Mouse (Mus musculus): ENCODE data around the gene Cspg4. TPM values are rescaled to one million over a fixed set of nuclear protein-coding genes. Genes with fewer than 3 reads are reported as not detected.

The Cspg4 gene
- polyA plus RNA-seq, 1 experiment: 58.3 TPM

- H3K36me3 ChIP-seq (ENCODE audit: control insufficient read depth, insufficient read depth): peaks cover 19% of the 10 kb centered on the region
- peak overlapping the region; percentile 99 for H3K4me2 ChIP-seq (ENCODE audit: low read depth)
- peak overlapping the region; percentile 95 for H3K4me3 ChIP-seq
- TF ChIP-seq TCF12 (IDR thresholded peaks at IDR 0.05; ENCODE audit: insufficient read depth, poor library complexity, severe bottlenecking) (no peak), E2F4 (IDR thresholded peaks at IDR 0.05; ENCODE audit: insufficient read depth) (no peak), TCF3 (IDR thresholded peaks at IDR 0.05; ENCODE audit: insufficient read length, low read depth) (no peak), POLR2AphosphoS2 (IDR thresholded peaks at IDR 0.05; ENCODE audit: insufficient read length, low read depth) (no peak), POLR2A (IDR thresholded peaks at IDR 0.05; ENCODE audit: insufficient read length, low read depth) (no peak), MAX (IDR thresholded peaks at IDR 0.05; ENCODE audit: low read depth) (no peak), MYOG (IDR thresholded peaks at IDR 0.05; ENCODE audit: control insufficient read depth in 1 of 3, insufficient read depth in 1 of 3, insufficient read length in 2 of 3, low read depth in 2 of 3) (no peak), CEBPB (IDR thresholded peaks at IDR 0.05; ENCODE audit: insufficient read depth, poor library complexity, severe bottlenecking) (no peak), REST (IDR thresholded peaks at IDR 0.05; ENCODE audit: insufficient read depth, insufficient read length) (no peak), SRF (IDR thresholded peaks at IDR 0.05; ENCODE audit: control insufficient read depth, insufficient read length, low read depth) (no peak), USF1 (IDR thresholded peaks at IDR 0.05; ENCODE audit: low read depth) (no peak), MYOD1 (IDR thresholded peaks at IDR 0.05; ENCODE audit: control insufficient read depth in 1 of 3, insufficient read length in 2 of 3, low read depth in 2 of 3) (no peak)
- no peak overlapping the region for H3ac ChIP-seq (ENCODE audit: control insufficient read depth, insufficient read length)
- peaks cover 54% of the 10 kb centered on the region for H3K79me2 ChIP-seq (ENCODE audit: control insufficient read depth, insufficient read depth)
- H3K27me3 ChIP-seq (ENCODE audit: control insufficient read depth, insufficient read depth, insufficient read length): no peaks in the 10 kb centered on the region
These were observed 61.2 kb downstream of the Cspg4 start for GRCm38 (mm10) chr9:56926025-56926360.

DNA sequence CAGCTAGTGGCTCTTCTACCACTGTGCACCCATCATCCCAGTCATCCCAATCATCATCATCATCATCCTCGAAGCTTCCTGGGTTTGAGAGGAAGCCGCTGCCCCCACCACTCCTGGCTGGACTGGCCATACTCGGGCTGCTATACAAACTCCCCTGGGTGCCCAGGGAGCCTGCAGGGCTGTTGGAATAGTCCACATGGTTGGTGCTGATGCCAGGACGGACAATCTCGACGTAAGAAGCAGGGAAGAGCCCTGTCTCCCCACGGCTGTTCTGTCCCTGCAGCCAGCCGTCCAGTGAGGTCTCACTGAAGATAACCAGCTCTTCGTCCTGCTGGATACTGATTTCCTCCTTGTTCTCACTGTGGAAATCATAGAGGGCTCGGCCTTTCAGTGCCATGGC is 61.6 kb downstream of the Cspg4 start:
- no peak for TF ChIP-seq POLR2AphosphoS2 (IDR thresholded peaks at IDR 0.05; ENCODE audit: insufficient read length, low read depth)
- no peak for TF ChIP-seq TCF3 (IDR thresholded peaks at IDR 0.05; ENCODE audit: insufficient read length, low read depth)
- no peak for TF ChIP-seq CEBPB (IDR thresholded peaks at IDR 0.05; ENCODE audit: insufficient read depth, poor library complexity, severe bottlenecking)
- no peak for TF ChIP-seq MYOG (IDR thresholded peaks at IDR 0.05; ENCODE audit: control insufficient read depth in 1 of 3, insufficient read depth in 1 of 3, insufficient read length in 2 of 3, low read depth in 2 of 3)
- TF ChIP-seq MAX (IDR thresholded peaks at IDR 0.05; ENCODE audit: low read depth): no peak
- no peak for TF ChIP-seq POLR2A (IDR thresholded peaks at IDR 0.05; ENCODE audit: insufficient read length, low read depth)
- no peak for TF ChIP-seq TCF12 (IDR thresholded peaks at IDR 0.05; ENCODE audit: insufficient read depth, poor library complexity, severe bottlenecking)
- TF ChIP-seq E2F4 (IDR thresholded peaks at IDR 0.05; ENCODE audit: insufficient read depth): no peak
- peak overlapping the region; percentile 95 for H3K4me3 ChIP-seq
- H3K4me2 ChIP-seq (ENCODE audit: low read depth): peak overlapping the region; percentile 99
- H3K36me3 ChIP-seq (ENCODE audit: control insufficient read depth, insufficient read depth): peaks cover 15% of the 10 kb centered on the region
- no peaks in the 10 kb centered on the region for H3K27me3 ChIP-seq (ENCODE audit: control insufficient read depth, insufficient read depth, insufficient read length)
- H3ac ChIP-seq (ENCODE audit: control insufficient read depth, insufficient read length): no peak overlapping the region
- H3K79me2 ChIP-seq (ENCODE audit: control insufficient read depth, insufficient read depth): peaks cover 54% of the 10 kb centered on the region

DNA sequence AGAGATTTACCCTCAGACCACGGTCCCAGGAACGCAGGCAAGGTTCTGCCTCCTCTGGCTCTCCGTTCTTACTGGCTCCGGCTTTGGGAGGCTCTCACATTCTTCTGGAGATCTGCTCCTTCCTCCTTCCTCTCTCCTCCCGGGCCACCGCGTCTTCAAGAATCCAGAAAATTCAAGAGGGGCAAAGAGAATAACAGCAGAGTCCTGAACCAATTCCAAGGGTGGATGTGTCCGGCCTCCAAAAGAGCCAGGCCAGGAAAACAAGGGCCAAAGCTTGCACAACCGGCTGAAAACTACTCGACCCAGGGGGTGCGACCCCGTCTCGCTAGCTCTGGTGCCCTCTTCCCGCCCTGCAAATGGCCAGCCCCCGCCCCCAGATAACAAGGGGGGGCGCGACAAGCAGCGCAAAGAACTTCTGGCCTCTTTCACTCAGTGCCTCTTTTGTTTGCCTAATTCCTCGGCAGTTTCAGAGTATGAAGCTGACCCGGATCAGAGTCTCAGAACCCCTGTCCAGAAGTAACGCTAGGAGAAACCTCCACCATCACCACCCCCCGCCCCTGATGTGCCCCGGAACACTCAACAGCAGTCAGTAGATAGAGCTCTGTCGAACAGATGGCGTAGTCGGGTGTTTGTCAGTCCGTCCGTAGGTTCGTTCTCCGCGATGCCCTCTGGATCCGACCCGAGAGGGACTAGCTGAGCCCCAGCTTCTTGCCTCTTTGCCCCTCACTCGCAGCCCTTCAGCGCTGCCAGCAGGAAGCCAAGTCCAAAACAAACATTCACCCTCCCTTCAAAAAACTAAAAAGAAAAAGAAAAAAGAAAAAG is 62.6 kb downstream of the Cspg4 start:
- Histone ChIP-seq H3K4me2 (ENCODE audit: low read depth) (peak overlapping the region; percentile 99), H3K27me3 (ENCODE audit: control insufficient read depth, insufficient read depth, insufficient read length) (no peaks in the 10 kb centered on the region), H3K36me3 (ENCODE audit: control insufficient read depth, insufficient read depth) (peaks cover 5% of the 10 kb centered on the region), H3ac (ENCODE audit: control insufficient read depth, insufficient read length) (peak overlapping the region; percentile 37), H3K4me3 (peak overlapping the region; percentile 95), H3K79me2 (ENCODE audit: control insufficient read depth, insufficient read depth) (peaks cover 47% of the 10 kb centered on the region)
- TF ChIP-seq USF1 (IDR thresholded peaks at IDR 0.05; ENCODE audit: low read depth) (no peak), POLR2AphosphoS2 (IDR thresholded peaks at IDR 0.05; ENCODE audit: insufficient read length, low read depth) (no peak), REST (IDR thresholded peaks at IDR 0.05; ENCODE audit: insufficient read depth, insufficient read length) (no peak), SRF (IDR thresholded peaks at IDR 0.05; ENCODE audit: control insufficient read depth, insufficient read length, low read depth) (no peak), E2F4 (IDR thresholded peaks at IDR 0.05; ENCODE audit: insufficient read depth) (no peak), MYOG (IDR thresholded peaks at IDR 0.05; ENCODE audit: control insufficient read depth in 1 of 3, insufficient read depth in 1 of 3, insufficient read length in 2 of 3, low read depth in 2 of 3) (no peak), TCF12 (IDR thresholded peaks at IDR 0.05; ENCODE audit: insufficient read depth, poor library complexity, severe bottlenecking) (no peak), MAX (IDR thresholded peaks at IDR 0.05; ENCODE audit: low read depth) (no peak), MYOD1 (IDR thresholded peaks at IDR 0.05; ENCODE audit: control insufficient read depth in 1 of 3, insufficient read length in 2 of 3, low read depth in 2 of 3) (no peak), CEBPB (IDR thresholded peaks at IDR 0.05; ENCODE audit: insufficient read depth, poor library complexity, severe bottlenecking) (no peak), TCF3 (IDR thresholded peaks at IDR 0.05; ENCODE audit: insufficient read length, low read depth) (no peak), POLR2A (IDR thresholded peaks at IDR 0.05; ENCODE audit: insufficient read length, low read depth) (no peak)

- H3K4me2 ChIP-seq (ENCODE audit: low read depth): peak within 1 kb of the TSS; percentile 99
- H3ac ChIP-seq (ENCODE audit: control insufficient read depth, insufficient read length): peak within 1 kb of the TSS; percentile 37
- no peaks in the 10 kb centered on the region for H3K36me3 ChIP-seq (ENCODE audit: control insufficient read depth, insufficient read depth)
- no peak for TF ChIP-seq USF1 (IDR thresholded peaks at IDR 0.05; ENCODE audit: low read depth)
- TF ChIP-seq POLR2AphosphoS2 (IDR thresholded peaks at IDR 0.05; ENCODE audit: insufficient read length, low read depth): peak; percentile 60
- TF ChIP-seq TCF12 (IDR thresholded peaks at IDR 0.05; ENCODE audit: insufficient read depth, poor library complexity, severe bottlenecking): no peak
- no peak for TF ChIP-seq SRF (IDR thresholded peaks at IDR 0.05; ENCODE audit: control insufficient read depth, insufficient read length, low read depth)
- TF ChIP-seq CEBPB (IDR thresholded peaks at IDR 0.05; ENCODE audit: insufficient read depth, poor library complexity, severe bottlenecking): peak; percentile 86
- TF ChIP-seq MAX (IDR thresholded peaks at IDR 0.05; ENCODE audit: low read depth): no peak
- TF ChIP-seq POLR2A (IDR thresholded peaks at IDR 0.05; ENCODE audit: insufficient read length, low read depth): peak; percentile 62
- H3K79me2 ChIP-seq (ENCODE audit: control insufficient read depth, insufficient read depth): peaks cover 39% of the 10 kb centered on the region
- peak within 1 kb of the TSS; percentile 95 for H3K4me3 ChIP-seq
- H3K27me3 ChIP-seq (ENCODE audit: control insufficient read depth, insufficient read depth, insufficient read length): no peaks in the 10 kb centered on the region
These were observed 63.4 kb downstream of the Cspg4 start, which contains the start of gene Snx33 for GRCm38 (mm10) chr9:56928041-56928811. Gene Snx33, minus strand, starts transcription at chr9:56928371.
